Mouse (Mus musculus): ENCODE results near the gene Tmem258. TPM values are rescaled to one million over a fixed set of nuclear protein-coding genes. Genes with fewer than 3 reads are reported as not detected.
A peak's percentile ranks its signal among the peaks of the same experiment; 100 is the strongest.

Gene Tmem258
- total and polyA plus RNA-seq, 2 experiments, result 41.1 to 133 TPM

GRCm38 (mm10) chr19:10244183-10244582 is 40.4 kb downstream of the Tmem258 start:
- H3K36me3 ChIP-seq (ENCODE audit: control insufficient read depth, insufficient read depth, low read length), result no peaks in the 10 kb centered on the region
- H3K27ac ChIP-seq (replicated peaks; ENCODE audit: insufficient read depth, low read depth, low read length), result no peak overlapping the region
- H3K9ac ChIP-seq (ENCODE audit: low read depth, low read length), result no peak overlapping the region
- no peak for TF ChIP-seq POLR2A (IDR thresholded peaks at IDR 0.05; ENCODE audit: extremely low read depth, insufficient read depth, low read length)
- TF ChIP-seq CTCF (IDR thresholded peaks at IDR 0.05; ENCODE audit: low read depth, low read length), result peak; percentile 92
- no peak overlapping the region for H3K4me3 ChIP-seq (ENCODE audit: insufficient read depth, low read depth, low read length)
- peaks cover 8% of the 10 kb centered on the region for H3K4me1 ChIP-seq (ENCODE audit: control insufficient read depth, insufficient read depth, low read length)
- DNase-seq (ENCODE audit: extremely low read depth, low read depth, low spot score), result peak; percentile 53
- peaks cover 12% of the 10 kb centered on the region; the same call in 1 of the 2 replicates for H3K79me2 ChIP-seq (ENCODE audit: control insufficient read depth, insufficient read depth, low read length)
- H3K27me3 ChIP-seq (ENCODE audit: control insufficient read depth, insufficient read depth, low read length), result no peaks in the 10 kb centered on the region
- WGBS, result 6% methylated on average over 3 of the region's 3 CpGs

GRCm38 (mm10) chr19:10247165-10247564 is 43.4 kb downstream of the Tmem258 start:
- TF ChIP-seq CTCF (IDR thresholded peaks at IDR 0.05; ENCODE audit: low read depth, low read length), result no peak
- TF ChIP-seq POLR2A (IDR thresholded peaks at IDR 0.05; ENCODE audit: extremely low read depth, insufficient read depth, low read length), result no peak
- H3K4me1 ChIP-seq (ENCODE audit: control insufficient read depth, insufficient read depth, low read length), result no peaks in the 10 kb centered on the region
- H3K4me3 ChIP-seq (ENCODE audit: insufficient read depth, low read depth, low read length), result no peak overlapping the region
- no peaks in the 10 kb centered on the region; the same call in 1 of the 2 replicates for H3K27me3 ChIP-seq (ENCODE audit: control insufficient read depth, insufficient read depth, low read length)
- no peaks in the 10 kb centered on the region for H3K36me3 ChIP-seq (ENCODE audit: control insufficient read depth, insufficient read depth, low read length)
- WGBS, result 36% methylated on average over 6 of the region's 6 CpGs
- no peak overlapping the region for H3K27ac ChIP-seq (replicated peaks; ENCODE audit: insufficient read depth, low read depth, low read length)
- no peak for DNase-seq (ENCODE audit: extremely low read depth, low read depth, low spot score)
- H3K79me2 ChIP-seq (ENCODE audit: control insufficient read depth, insufficient read depth, low read length), result no peaks in the 10 kb centered on the region
- H3K9ac ChIP-seq (ENCODE audit: low read depth, low read length), result no peak overlapping the region

- H3K36me3 ChIP-seq (ENCODE audit: control insufficient read depth, insufficient read depth, low read length), result no peaks in the 10 kb centered on the region
- TF ChIP-seq CTCF (IDR thresholded peaks at IDR 0.05; ENCODE audit: low read depth, low read length), result no peak
- TF ChIP-seq POLR2A (IDR thresholded peaks at IDR 0.05; ENCODE audit: extremely low read depth, insufficient read depth, low read length), result no peak
- no peaks in the 10 kb centered on the region; the same call in 1 of the 2 replicates for H3K27me3 ChIP-seq (ENCODE audit: control insufficient read depth, insufficient read depth, low read length)
- H3K79me2 ChIP-seq (ENCODE audit: control insufficient read depth, insufficient read depth, low read length), result no peaks in the 10 kb centered on the region
- WGBS, result 74% methylated on average over 20 of the region's 20 CpGs
- no peak overlapping the region for H3K4me3 ChIP-seq (ENCODE audit: insufficient read depth, low read depth, low read length)
- no peak overlapping the region for H3K27ac ChIP-seq (replicated peaks; ENCODE audit: insufficient read depth, low read depth, low read length)
- no peak for DNase-seq (ENCODE audit: extremely low read depth, low read depth, low spot score)
- H3K4me1 ChIP-seq (ENCODE audit: control insufficient read depth, insufficient read depth, low read length), result no peaks in the 10 kb centered on the region
- H3K9ac ChIP-seq (ENCODE audit: low read depth, low read length), result no peak overlapping the region
Measured at GRCm38 (mm10) chr19:10248128-10248527, 44.3 kb downstream of the Tmem258 start.

Other genes starting within 250 kb of the Tmem258 start
- gene Fth1, start 223.4 kb upstream of the Tmem258 start, total RNA-seq (2014; rRNA removed), result 1,154 and 1,241 TPM in 2 replicates
- 7,340 and 8,771 TPM in 2 replicates for gene Fth1, start 223.4 kb upstream of the Tmem258 start, polyA plus RNA-seq (2012; rRNA removed)
- gene Best1, start 202.4 kb upstream of the Tmem258 start, total RNA-seq (2014; rRNA removed), result not detected in 2 replicates
- 0.05 TPM in 1 of 2 replicates, not detected in the other for gene Best1, start 202.4 kb upstream of the Tmem258 start, polyA plus RNA-seq (2012; rRNA removed)
- gene Rab3il1, start 202.3 kb upstream of the Tmem258 start, total RNA-seq (2014; rRNA removed), result 3.1 and 4.0 TPM in 2 replicates
- gene Rab3il1, start 202.3 kb upstream of the Tmem258 start, polyA plus RNA-seq (2012; rRNA removed), result 3.1 and 3.8 TPM in 2 replicates
- gene Fads3, start 162.4 kb upstream of the Tmem258 start, total RNA-seq (2014; rRNA removed), result 1.4 and 2.8 TPM in 2 replicates
- 4.8 TPM in 2 replicates for gene Fads3, start 162.4 kb upstream of the Tmem258 start, polyA plus RNA-seq (2012; rRNA removed)
- 284 and 293 TPM in 2 replicates for gene Fads2, start 102.3 kb upstream of the Tmem258 start, total RNA-seq (2014; rRNA removed)
- 586 and 618 TPM in 2 replicates for gene Fads2, start 102.3 kb upstream of the Tmem258 start, polyA plus RNA-seq (2012; rRNA removed)
- gene Fads1, start 21.1 kb upstream of the Tmem258 start, total RNA-seq (2014; rRNA removed), result 238 and 300 TPM in 2 replicates
- 297 and 352 TPM in 2 replicates for gene Fads1, start 21.1 kb upstream of the Tmem258 start, polyA plus RNA-seq (2012; rRNA removed)
- gene Fen1, start 155 bp downstream of the Tmem258 start, total RNA-seq (2014; rRNA removed), result 3.0 and 4.6 TPM in 2 replicates
- gene Fen1, start 155 bp downstream of the Tmem258 start, polyA plus RNA-seq (2012; rRNA removed), result 2.3 and 2.5 TPM in 2 replicates
- 3.0 and 5.3 TPM in 2 replicates for gene Myrf, start 36.7 kb downstream of the Tmem258 start, total RNA-seq (2014; rRNA removed)
- 23.4 and 31.4 TPM in 2 replicates for gene Myrf, start 36.7 kb downstream of the Tmem258 start, polyA plus RNA-seq (2012; rRNA removed)
- 0.18 and 0.40 TPM in 2 replicates for gene Dagla, start 100.9 kb downstream of the Tmem258 start, total RNA-seq (2014; rRNA removed)
- gene Dagla, start 100.9 kb downstream of the Tmem258 start, polyA plus RNA-seq (2012; rRNA removed), result 0.63 and 0.93 TPM in 2 replicates
- gene Syt7, start 185.1 kb downstream of the Tmem258 start, total RNA-seq (2014; rRNA removed), result 0.28 and 0.34 TPM in 2 replicates
- gene Syt7, start 185.1 kb downstream of the Tmem258 start, polyA plus RNA-seq (2012; rRNA removed), result 0.45 and 0.62 TPM in 2 replicates

Data from liver, adult 2 months (tissue).